Mouse (Mus musculus) forebrain, embryonic 14.5 days (tissue): Measurements from ENCODE around the gene Slc34a2. TPM values are rescaled to one million over a fixed set of nuclear protein-coding genes. Genes with fewer than 3 reads are reported as not detected.

Experiments used
- ATAC-seq: fragments of 200-750 bp; cut with Nextera tagmentation; 2 replicates; pipeline ENCODE4 v1.8.0; 2017; ENCODE audit warnings: mild to moderate bottlenecking, moderate library complexity
- DNase-seq: peaks from one replicate; pipeline ENCODE4 v3.0.0-alpha.2; 2015; ENCODE audit warnings: low spot score
- H3K27ac ChIP-seq: fragments of 300-500 bp; sonication (generic); 2 replicates; pipeline ENCODE4 v1.5.1; 2014; ENCODE audit warnings: low read depth, mild to moderate bottlenecking, control low read depth, low read length, moderate library complexity
- H3K27me3 ChIP-seq: fragments of 300-500 bp; sonication (generic); replicated peaks from 2 replicates; pipeline ENCODE4 v1.6.1; 2014; ENCODE audit warnings: low read length, control low read depth, mixed read lengths; ENCODE audit not compliant: control insufficient read depth, insufficient read depth
- H3K36me3 ChIP-seq: fragments of 300-500 bp; sonication (generic); 2 replicates; pipeline ENCODE4 v1.6.1; 2014; ENCODE audit warnings: low read length, control low read depth; ENCODE audit not compliant: control insufficient read depth, insufficient read depth
- H3K4me1 ChIP-seq: fragments of 300-500 bp; sonication (generic); 2 replicates; pipeline ENCODE4 v1.6.1; 2014; ENCODE audit warnings: antibody characterized with exemption, low read length, control low read depth; ENCODE audit not compliant: control insufficient read depth, insufficient read depth
- H3K4me2 ChIP-seq: fragments of 300-500 bp; sonication (generic); 2 replicates; pipeline ENCODE4 v1.6.1; 2014; ENCODE audit warnings: mild to moderate bottlenecking, control low read depth, low read length
- H3K4me3 ChIP-seq: fragments of 300-500 bp; sonication (generic); 2 replicates; pipeline ENCODE4 v1.5.1; 2014; ENCODE audit warnings: low read depth, low read length, control low read depth
- H3K9ac ChIP-seq: fragments of 300-500 bp; sonication (generic); 2 replicates; pipeline ENCODE4 v1.6.1; 2014; ENCODE audit warnings: mild to moderate bottlenecking, low read length, control low read depth, moderate library complexity
- H3K9me3 ChIP-seq: fragments of 300-500 bp; sonication (generic); replicated peaks from 2 replicates; pipeline ENCODE4 v1.6.1; 2016; ENCODE audit warnings: low read length, control low read depth, mixed read lengths; ENCODE audit not compliant: control insufficient read depth
- WGBS: fragments of 180-500 bp; shearing (Covaris S2); extraction: QIAGEN DNeasy Blood & Tissue Kit; methylation state at CpG from one replicate; pipeline ENCODE4 v1.1.7; 2014; 5-methylcytosine and 5-hydroxymethylcytosine counted together
- polyA plus RNA-seq: library from polyadenylated mRNA; unstranded; fragments of >200 nt; fragmentation: Nextera tagmentation; extraction: Ambion mirVana; gene quantifications from 2 replicates; pipeline ENCODE4 v1.2.1, GENCODE M21; 2014

Slc34a2 gene
- polyA plus RNA-seq, 1 experiment from 2014 or later = not detected

DNA sequence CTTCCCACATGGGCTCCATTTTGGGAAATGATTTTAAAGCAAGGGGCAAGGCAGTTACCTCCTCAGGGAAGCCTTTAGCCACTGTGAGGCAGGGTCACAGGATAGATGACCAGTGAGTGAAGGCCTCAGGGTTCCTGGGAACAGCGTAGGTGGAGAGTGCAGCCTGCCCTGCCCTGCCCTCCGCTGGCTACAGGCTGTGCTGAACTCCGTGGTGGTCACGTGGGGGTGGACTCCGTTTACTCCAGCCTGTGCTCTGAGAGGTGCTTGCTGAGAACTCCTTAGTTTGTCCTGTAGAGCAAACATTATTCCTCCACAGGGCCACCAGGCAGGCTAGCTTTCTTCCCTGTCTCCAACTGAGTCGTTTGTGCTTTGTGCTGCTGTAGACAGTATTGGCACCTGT lies 10.1 kb downstream of the Slc34a2 start:
- Histone ChIP-seq H3K9me3 (no peaks in the 10 kb centered on the region), H3K27ac (no peak overlapping the region), H3K9ac (no peak overlapping the region), H3K27me3 (peaks cover 16% of the 10 kb centered on the region; the same call in 1 of the 2 replicates), H3K4me2 (no peak overlapping the region), H3K36me3 (no peaks in the 10 kb centered on the region), H3K4me1 (no peaks in the 10 kb centered on the region), H3K4me3 (no peak overlapping the region)
- no peak for DNase-seq
- no peak for ATAC-seq
- 19% methylated on average over 6 of the region's 6 CpGs for WGBS

DNA sequence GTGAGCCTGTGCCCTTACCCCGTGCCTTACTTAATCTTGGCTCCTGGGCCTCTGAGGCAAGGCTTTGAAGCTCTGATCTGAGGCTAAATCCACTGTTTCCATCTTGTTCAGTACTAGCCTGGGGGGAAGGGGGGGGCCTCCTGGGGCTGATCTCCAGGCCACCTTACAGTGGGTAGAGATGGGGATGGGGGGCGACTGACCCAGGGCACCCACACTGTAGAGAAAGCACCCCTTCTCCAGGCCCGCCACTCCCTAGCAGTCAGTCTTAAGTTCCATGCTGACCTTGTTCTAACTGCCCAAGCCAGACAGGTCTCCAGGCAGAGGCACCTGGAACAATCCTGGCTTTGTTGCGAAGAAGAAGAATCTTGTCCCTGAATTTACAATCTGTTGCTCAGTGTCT lies 10.7 kb downstream of the Slc34a2 start:
- Histone ChIP-seq H3K27ac (no peak overlapping the region), H3K36me3 (no peaks in the 10 kb centered on the region), H3K9me3 (no peaks in the 10 kb centered on the region), H3K9ac (no peak overlapping the region; the same call in 1 of the 2 replicates), H3K4me2 (peak overlapping the region; percentile 58), H3K4me1 (no peaks in the 10 kb centered on the region), H3K4me3 (peak overlapping the region; percentile 32), H3K27me3 (peaks cover 16% of the 10 kb centered on the region; the same call in 1 of the 2 replicates)
- DNase-seq (no peak), ATAC-seq (no peak)
- 29% methylated on average over 4 of the region's 4 CpGs for WGBS

DNA sequence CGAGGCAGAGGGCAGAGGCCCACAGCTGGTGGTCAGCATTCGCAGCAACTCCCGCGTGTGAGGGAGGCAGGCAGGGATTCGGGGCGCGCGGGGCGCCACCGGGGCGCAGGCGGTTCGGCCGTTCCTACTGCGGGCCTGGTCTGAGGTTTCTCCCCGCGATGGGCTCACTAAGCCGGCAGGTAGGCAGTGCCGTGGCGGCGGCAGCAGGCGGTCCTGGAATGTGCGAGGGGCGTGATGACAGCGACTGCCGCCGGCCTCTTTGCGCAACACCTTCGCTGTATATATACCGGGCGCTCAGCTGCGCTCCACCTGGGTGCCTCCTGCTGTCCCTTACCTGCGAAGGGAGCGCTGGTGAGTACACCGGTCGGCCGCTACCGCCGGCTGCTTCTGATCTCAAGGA lies 11.2 kb downstream of the Slc34a2 start:
- H3K4me3 ChIP-seq = peak overlapping the region; percentile 32
- H3K9ac ChIP-seq = peak overlapping the region; percentile 41; the same call in 1 of the 2 replicates
- DNase-seq (peak; percentile 19), ATAC-seq (peak; percentile 42; the same call in 1 of the 2 replicates)
- peak overlapping the region; percentile 58 for H3K4me2 ChIP-seq
- H3K27me3 ChIP-seq = peaks cover 16% of the 10 kb centered on the region; the same call in 1 of the 2 replicates
- under 1% methylated on average over 39 of the region's 39 CpGs for WGBS
- H3K4me1 ChIP-seq = no peaks in the 10 kb centered on the region
- H3K36me3 ChIP-seq = no peaks in the 10 kb centered on the region
- no peaks in the 10 kb centered on the region for H3K9me3 ChIP-seq
- H3K27ac ChIP-seq = no peak overlapping the region

DNA sequence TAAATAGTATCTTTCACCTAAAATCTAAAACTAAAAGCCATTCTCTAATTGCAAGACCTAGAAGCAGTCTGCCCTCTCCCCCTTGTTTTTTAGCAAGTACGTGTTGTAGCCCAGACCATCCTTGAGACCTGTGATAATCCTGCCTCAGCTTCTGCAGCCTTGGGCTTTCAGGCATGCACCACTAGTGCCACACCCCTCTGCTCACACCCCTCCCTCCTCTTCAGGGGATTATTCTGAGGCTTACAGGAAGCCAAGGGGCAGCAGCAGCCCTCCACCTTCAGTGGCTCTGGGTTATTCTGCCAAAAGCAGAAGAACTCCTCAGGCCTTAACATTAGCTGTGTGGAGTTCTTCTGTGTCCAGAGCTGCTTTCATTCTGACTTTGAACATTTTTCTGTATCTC lies 13.1 kb downstream of the Slc34a2 start:
- Histone ChIP-seq H3K4me1 (no peaks in the 10 kb centered on the region), H3K4me2 (no peak overlapping the region), H3K9me3 (no peaks in the 10 kb centered on the region), H3K27me3 (peaks cover 16% of the 10 kb centered on the region; the same call in 1 of the 2 replicates), H3K9ac (no peak overlapping the region), H3K4me3 (no peak overlapping the region), H3K27ac (no peak overlapping the region), H3K36me3 (no peaks in the 10 kb centered on the region)
- WGBS = 32% methylated on average over 1 of the region's 1 CpGs
- ATAC-seq (no peak), DNase-seq (no peak)

DNA sequence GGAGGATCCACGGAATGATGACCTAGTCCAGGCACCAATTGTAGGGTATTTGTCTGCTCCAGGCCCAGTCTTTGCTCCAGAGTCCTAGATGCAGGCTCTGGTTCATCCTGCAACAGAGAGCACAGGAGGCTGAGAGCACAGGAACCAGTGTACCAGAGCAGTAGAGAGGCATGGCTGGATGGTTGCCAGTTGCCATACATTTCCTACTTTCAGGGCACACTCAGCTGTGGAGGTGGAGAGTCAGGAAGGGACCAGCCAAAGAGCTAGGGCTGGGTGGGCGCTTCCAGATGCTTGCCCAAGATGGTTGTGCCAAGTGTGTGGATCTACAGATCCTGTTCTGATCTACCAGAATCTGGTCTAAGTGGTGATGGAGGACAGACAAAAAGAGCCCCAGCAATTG lies 15.4 kb downstream of the Slc34a2 start:
- Histone ChIP-seq H3K9ac (no peak overlapping the region), H3K4me2 (no peak overlapping the region), H3K27me3 (peaks cover 16% of the 10 kb centered on the region; the same call in 1 of the 2 replicates), H3K9me3 (no peaks in the 10 kb centered on the region), H3K4me1 (no peaks in the 10 kb centered on the region), H3K36me3 (no peaks in the 10 kb centered on the region), H3K27ac (no peak overlapping the region), H3K4me3 (no peak overlapping the region)
- DNase-seq (no peak), ATAC-seq (no peak)
- 83% methylated on average over 2 of the region's 2 CpGs for WGBS

DNA sequence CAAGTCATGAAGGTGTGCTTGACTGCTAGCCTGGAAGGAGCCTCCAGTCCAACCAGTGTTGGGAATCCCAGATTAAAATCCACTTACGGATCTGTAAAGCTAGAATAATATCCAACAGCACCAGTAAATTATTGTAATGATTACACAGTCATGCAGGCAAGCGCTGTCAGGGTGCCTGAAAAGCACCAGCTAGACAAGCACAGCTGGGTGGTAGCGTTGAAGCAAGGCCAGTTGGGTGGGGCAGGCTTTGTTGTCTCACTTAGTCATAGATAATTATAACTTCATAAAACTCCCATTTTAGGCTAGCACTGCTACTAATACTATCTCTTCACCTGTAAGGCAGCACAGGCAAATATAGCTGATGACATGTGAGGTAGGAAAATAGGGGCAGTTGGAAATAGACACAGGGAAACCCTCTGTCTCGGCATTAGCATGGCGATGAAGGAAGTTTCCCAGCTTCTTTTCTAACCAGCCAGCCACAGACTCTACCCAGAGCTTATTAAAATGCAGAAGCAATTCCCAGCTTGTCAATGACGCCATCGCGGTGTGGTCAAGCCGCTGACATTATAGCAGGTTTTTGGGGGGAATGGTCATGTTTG lies 23.8 kb downstream of the Slc34a2 start:
- no peak overlapping the region for H3K9ac ChIP-seq
- H3K4me2 ChIP-seq = no peak overlapping the region
- no peaks in the 10 kb centered on the region for H3K9me3 ChIP-seq
- no peaks in the 10 kb centered on the region for H3K4me1 ChIP-seq
- no peak overlapping the region for H3K4me3 ChIP-seq
- no peak for ATAC-seq
- no peak for DNase-seq
- H3K27me3 ChIP-seq = no peaks in the 10 kb centered on the region
- no peak overlapping the region for H3K27ac ChIP-seq
- no peaks in the 10 kb centered on the region for H3K36me3 ChIP-seq
- WGBS = 91% methylated on average over 9 of the region's 9 CpGs

DNA sequence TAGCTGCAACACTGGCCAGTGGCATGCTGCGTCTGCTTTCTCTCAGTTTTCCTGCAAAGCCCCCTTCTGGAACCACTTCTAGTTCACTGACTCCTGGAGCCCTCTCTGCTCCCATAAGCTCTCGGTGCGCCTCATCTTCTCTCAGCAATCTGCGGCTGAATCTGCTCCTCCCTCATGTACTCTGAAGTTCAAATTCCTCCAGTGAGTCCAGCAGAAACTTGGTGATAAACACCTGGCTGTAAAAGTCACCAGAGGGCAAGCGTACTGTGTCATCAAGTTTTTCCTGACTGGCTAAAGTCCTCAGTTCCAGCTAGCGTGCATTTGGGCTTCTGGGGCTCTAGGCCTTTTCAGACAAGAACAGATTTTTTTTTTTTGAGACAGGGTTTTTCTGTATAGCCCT lies 36.7 kb downstream of the Slc34a2 start:
- Histone ChIP-seq H3K4me3 (no peak overlapping the region), H3K9me3 (no peaks in the 10 kb centered on the region), H3K9ac (no peak overlapping the region), H3K36me3 (no peaks in the 10 kb centered on the region), H3K4me2 (no peak overlapping the region), H3K27me3 (no peaks in the 10 kb centered on the region), H3K27ac (no peak overlapping the region), H3K4me1 (no peaks in the 10 kb centered on the region)
- no peak for ATAC-seq
- no peak for DNase-seq
- 87% methylated on average over 6 of the region's 6 CpGs for WGBS

DNA sequence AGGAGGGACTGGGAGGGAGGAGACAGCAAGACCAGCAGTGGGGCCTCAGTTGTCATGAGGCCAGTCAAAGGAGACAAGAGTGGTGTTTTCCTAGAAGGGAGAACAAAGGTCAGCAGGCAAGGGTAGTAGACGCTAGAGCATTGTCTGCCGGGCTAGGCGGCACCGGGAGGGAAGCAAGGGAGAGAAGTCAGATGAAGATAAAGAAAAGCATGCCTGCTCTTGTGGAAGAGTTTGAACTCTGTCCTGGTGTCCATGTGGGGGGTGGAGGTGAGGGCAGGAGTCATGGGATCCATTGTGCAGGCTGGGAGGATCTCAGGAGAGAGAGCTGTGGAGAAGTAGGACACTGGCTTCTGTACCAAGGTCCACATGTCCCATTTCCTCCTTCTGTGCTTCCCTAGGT lies 40.6 kb downstream of the Slc34a2 start:
- Histone ChIP-seq H3K9ac (no peak overlapping the region), H3K27me3 (no peaks in the 10 kb centered on the region)

DNA sequence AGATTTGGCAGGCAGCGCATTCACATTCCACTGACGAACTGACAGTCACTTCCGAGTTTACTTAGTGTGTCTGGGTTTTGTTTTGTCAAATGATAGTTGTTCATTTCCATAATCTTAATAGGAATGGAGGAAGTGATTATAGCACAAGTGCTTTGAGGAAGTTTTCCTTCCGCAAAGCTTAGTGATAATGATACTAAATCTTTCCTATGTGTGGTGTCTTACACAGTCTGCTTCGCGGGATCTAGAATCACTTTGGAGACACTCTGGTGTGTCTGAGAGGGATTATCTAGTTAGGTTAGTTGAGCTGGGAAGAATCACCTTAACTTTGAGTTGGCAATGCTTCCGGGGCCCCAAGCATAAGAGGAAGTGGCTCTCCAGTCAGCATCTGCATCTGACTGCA lies 49.6 kb downstream of the Slc34a2 start:
- ATAC-seq (no peak), DNase-seq (no peak)
- 86% methylated on average over 7 of the region's 7 CpGs for WGBS
- H3K4me3 ChIP-seq = no peak overlapping the region
- H3K27ac ChIP-seq = no peak overlapping the region
- no peaks in the 10 kb centered on the region for H3K36me3 ChIP-seq
- no peaks in the 10 kb centered on the region for H3K9me3 ChIP-seq
- H3K27me3 ChIP-seq = no peaks in the 10 kb centered on the region
- no peak overlapping the region for H3K4me2 ChIP-seq
- no peak overlapping the region for H3K9ac ChIP-seq
- no peaks in the 10 kb centered on the region for H3K4me1 ChIP-seq

More for the DNA sequence above, 40.6 kb downstream of the Slc34a2 start:
- Histone ChIP-seq H3K4me3 (no peak overlapping the region), H3K4me1 (no peaks in the 10 kb centered on the region), H3K36me3 (no peaks in the 10 kb centered on the region), H3K4me2 (no peak overlapping the region), H3K27ac (no peak overlapping the region), H3K9me3 (no peaks in the 10 kb centered on the region)
- ATAC-seq (no peak), DNase-seq (no peak)
- 87% methylated on average over 4 of the region's 4 CpGs for WGBS
